Comparison of ENCODE assay signal across 15 mouse cellular contexts in genomic region chr2:121565911-121566310, GRCm38 (mm10).
"Had no signal": no experiment of that assay in that cellular context is flagged by ENCODE, and none has a peak within 500 bp of the region (broad histone marks: within the 10 kb centered on the region; RNA-seq: fewer than 3 reads in every experiment).

No protein-coding gene starts in this region.

- DNase-seq: kidney, adult 9 months; kidney, postnatal 36 days; layer of hippocampus, adult 9-11 months; layer of hippocampus, postnatal 36 days; liver; liver, embryonic 13.5 days; liver, postnatal 0 days; thymus, adult 2 months; thymus, postnatal 25 days had no signal

- H3K4me3 ChIP-seq: limb, embryonic 12.5 days; liver, embryonic 13.5 days; midbrain, embryonic 12.5 days; myocyte; neural tube, embryonic 12.5 days; stomach, embryonic 15.5 days had no signal

- H3K4me1 ChIP-seq: midbrain, embryonic 12.5 days; neural tube, embryonic 12.5 days; stomach, embryonic 15.5 days had no signal

- H3K4me2 ChIP-seq: limb, embryonic 12.5 days; liver, embryonic 13.5 days; midbrain, embryonic 12.5 days; neural tube, embryonic 12.5 days; stomach, embryonic 15.5 days had no signal

- H3K27ac ChIP-seq: kidney, postnatal 0 days; limb, embryonic 12.5 days; liver, embryonic 13.5 days; midbrain, embryonic 12.5 days; neural tube, embryonic 12.5 days; stomach, embryonic 15.5 days had no signal

- H3K9ac ChIP-seq: limb, embryonic 12.5 days; liver, embryonic 13.5 days; liver, postnatal 0 days; midbrain, embryonic 12.5 days; neural tube, embryonic 12.5 days; stomach, embryonic 15.5 days had no signal

- H3K36me3 ChIP-seq: limb, embryonic 12.5 days; liver, embryonic 13.5 days; stomach, embryonic 15.5 days had no signal

- H3K27me3 ChIP-seq: limb, embryonic 12.5 days; liver, embryonic 13.5 days; midbrain, embryonic 12.5 days; neural tube, embryonic 12.5 days; stomach, embryonic 15.5 days had no signal

- H3K9me3 ChIP-seq: limb, embryonic 12.5 days; liver, embryonic 13.5 days; midbrain, embryonic 12.5 days; neural tube, embryonic 12.5 days; stomach, embryonic 15.5 days had no signal

- ATAC-seq: liver, postnatal 0 days had no signal
